Mouse (Mus musculus) thymus, postnatal 25 days (tissue): ENCODE data around the gene Nfe2.

Source experiments
- DNase-seq: peaks from one replicate; pipeline ENCODE4 v3.0.0; 2022

Nfe2 gene

GRCm38 (mm10) chr15:103205156-103205555, 53.0 kb downstream of the Nfe2 start:
- DNase-seq = no peak

GRCm38 (mm10) chr15:103202088-103202793, 56.0 kb downstream of the Nfe2 start:
- no peak for DNase-seq
